Mouse (Mus musculus) mouse trophoblast stem cell (cell line): Measurements from ENCODE around the gene Rad21l.
"Not testable (repeated sequence)": the region's sequence is repeated elsewhere in the genome, so short reads cannot be mapped to it uniquely, and the experiment has no call there.

ENCODE experiments used
- in situ Hi-C, 2 experiments: fragments of 300-500 bp; cut with MseI, MboI; formaldehyde crosslinking; loops; 2 replicates in 1 of 2; 3 replicates in 1 of 2; pipeline ENCODE4 v1.15.1; 2025

Rad21l gene

GRCm38 (mm10) chr2:151628011-151628410, 40.3 kb downstream of the Rad21l start:
- in situ Hi-C loops: no loop called here

DNA sequence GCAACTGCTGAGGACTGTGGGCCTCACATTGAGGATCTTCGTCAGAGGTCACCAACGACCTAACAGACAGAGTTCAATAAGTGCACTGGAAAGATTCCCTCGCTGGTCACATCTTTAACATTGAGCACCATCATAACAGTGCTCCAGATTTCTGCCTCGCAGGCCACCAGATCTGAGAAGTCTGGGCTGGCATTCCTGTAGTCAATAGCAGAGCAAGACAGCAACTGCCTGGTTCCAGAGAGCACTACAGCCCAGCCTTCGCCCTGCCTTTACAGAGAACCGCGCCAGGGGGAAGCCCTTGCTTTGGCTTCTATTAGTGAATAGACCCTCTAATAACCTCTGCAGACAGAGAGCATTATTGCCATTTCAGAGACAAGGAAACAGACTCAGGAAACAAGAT, 42.0 kb downstream of the Rad21l start:
- in situ Hi-C loops: no loop called here

DNA sequence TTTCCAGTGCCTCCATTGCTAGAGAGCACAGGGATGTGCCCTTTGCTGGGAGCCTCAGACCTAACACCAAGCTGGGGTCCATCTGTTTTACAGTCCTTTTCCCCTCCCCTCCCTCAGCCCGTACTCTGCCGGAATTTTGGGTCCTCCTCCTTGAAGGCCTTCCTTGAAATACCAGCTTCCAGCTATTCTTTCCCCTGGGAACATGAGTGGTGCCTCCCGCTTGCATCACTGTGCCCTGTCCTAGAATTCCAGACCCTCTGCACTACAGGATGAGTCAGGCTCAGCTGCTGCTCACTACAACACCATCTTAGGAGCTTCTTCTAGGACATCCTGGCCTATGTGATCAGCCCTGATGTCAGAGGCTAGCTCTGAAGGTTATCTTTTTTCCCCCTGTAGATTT, 44.6 kb downstream of the Rad21l start:
- in situ Hi-C loops: no loop called here

DNA sequence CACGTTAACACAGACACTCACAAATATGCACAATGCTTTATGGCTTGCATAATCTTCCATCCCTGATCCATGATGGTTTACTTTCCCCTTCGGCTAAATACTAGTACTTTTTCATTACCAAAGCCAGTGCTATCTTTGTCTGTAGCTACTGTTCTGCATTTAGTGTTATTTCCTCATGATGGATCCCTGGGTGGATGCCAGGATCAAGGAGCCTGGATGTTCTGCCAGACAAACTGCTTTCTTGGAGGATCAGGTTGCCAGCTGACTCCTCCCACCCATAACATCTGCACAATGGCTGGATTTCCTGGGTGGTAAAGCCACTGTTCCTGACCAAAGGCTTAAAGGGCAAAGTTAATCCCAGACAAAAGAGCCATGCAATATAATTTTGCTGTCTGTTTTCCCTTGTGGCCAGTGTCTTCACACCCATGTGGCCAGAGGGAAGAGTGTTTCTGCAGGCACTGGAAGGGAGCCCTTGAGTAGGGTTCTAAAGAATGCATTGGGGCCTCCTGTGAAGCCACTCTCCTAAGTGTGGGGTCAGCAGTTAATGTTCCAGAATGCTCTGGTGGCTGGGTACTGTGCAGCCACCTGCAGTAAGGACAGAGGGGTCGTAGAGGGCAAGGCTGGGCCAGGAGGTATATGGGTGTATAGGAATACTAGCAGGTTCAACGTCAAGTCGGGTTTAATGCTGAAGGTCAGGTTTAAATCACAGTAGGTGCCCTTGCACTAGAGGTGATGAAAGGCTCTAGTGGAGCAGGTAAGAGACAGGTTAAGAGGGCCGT, 51.6 kb downstream of the Rad21l start:
- in situ Hi-C loops: no loop called here

GRCm38 (mm10) chr2:151615779-151616178, 52.6 kb downstream of the Rad21l start:
- in situ Hi-C loops: not testable (repeated sequence)

DNA sequence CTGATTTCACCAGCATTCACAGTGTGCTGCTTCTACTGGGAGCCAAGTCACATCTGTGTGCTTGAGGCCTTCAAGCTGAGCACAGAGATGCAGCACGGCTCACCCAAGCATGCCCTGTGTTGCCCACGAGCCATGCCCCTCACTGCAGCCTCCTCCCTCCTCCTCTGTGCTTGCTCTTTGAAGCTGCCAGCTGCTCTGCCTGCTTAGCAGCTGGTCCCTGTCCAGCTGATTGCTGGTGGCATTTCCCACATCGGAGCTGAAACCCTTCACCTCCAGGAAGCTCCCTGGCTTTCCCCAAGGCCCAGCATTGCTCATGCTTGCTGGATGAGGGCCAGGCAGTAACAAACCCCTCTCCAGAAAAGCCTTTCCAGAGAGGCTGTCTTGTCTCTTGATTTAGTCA, 58.4 kb downstream of the Rad21l start:
- in situ Hi-C loops: no loop called here

- in situ Hi-C loops: no loop called here
Measured at GRCm38 (mm10) chr2:151608435-151608834, 59.9 kb downstream of the Rad21l start.

- in situ Hi-C loops: no loop called here
Measured at GRCm38 (mm10) chr2:151605437-151605987, 62.8 kb downstream of the Rad21l start.

DNA sequence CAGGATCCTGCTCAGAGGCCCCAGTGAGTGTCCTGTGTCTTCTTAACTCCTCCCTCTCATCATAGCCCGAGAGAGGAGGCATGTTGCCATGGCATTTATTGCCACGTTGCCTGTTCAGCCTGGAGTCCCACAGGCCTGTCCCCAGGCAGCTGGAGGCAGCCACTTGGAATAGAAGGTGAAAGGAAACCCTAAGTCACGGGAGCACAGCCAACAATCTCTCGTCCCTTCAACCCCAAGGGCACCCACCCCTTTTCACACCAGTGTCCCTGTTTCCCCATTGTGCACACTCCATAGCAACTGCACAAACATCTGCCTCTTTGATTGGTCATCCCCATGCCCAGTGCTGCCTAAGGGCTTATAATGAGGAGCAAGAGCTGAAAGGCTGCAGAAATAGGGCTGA, 64.7 kb downstream of the Rad21l start:
- in situ Hi-C loops: no loop called here

GRCm38 (mm10) chr2:151602106-151602505, 66.2 kb downstream of the Rad21l start:
- in situ Hi-C loops: no loop called here

DNA sequence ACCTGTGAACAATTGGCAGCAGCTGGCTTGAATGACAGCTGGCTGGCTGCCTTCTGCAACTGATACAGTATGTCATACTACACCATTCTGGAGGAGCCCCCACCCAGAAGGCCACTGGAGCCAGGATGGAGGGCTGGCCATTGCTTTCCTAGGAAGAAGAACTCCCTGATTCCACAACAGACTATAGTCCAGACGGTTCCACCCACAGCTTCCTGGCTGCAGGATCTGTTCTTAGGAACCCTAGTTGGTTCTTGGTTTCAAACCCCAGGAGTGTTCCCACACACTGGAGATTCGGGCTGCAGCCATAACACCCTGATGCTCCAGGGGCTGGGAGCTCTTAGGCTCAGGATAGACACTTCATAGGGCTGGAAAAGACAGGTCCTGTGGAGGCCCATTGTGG, 70.3 kb downstream of the Rad21l start:
- in situ Hi-C loops: no loop called here
